Mouse (Mus musculus) spleen, adult 10 weeks (tissue): Measurements from ENCODE around the gene Dact2. TPM values are rescaled to one million over a fixed set of nuclear protein-coding genes. Genes with fewer than 3 reads are reported as not detected.

Source experiments
- polyA plus RNA-seq: library from polyadenylated mRNA; stranded (reverse); fragments of 350-450 nt; fragmentation: Illumina TruSeq; extraction: RNeasy Lipid Tissue Mini Kit (QIAGEN cat#74804); gene quantifications from one replicate; pipeline ENCODE4 v1.2.3, GENCODE M21; 2015; ENCODE audit warnings: low replicate concordance; ENCODE audit not compliant: insufficient read depth

The Dact2 gene
- not detected for polyA plus RNA-seq

DNA sequence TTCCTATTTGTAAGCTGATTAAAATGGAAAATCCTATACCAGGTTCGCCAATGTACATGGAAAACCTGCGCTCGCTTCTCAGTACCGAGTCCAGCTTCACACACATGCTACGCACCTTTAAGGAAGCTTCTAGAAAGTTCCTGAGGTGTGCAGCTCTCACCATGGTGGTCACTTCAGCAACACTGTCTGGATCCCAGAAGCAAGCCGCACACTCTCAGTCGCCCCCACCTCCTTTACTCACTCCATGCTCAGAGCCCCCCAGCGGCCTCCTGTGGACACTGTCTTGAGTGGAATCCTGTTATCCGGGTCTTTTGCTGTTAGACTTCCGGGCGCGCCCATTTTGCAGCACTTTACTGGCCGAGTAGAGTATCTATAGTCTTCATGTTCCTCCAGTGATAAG lies at the start of gene Dact2:
Gene Dact2 (minus strand): TSS at position 244 of the 400 bp plus-strand sequence.

Other genes starting within 250 kb of the Dact2 start
- gene Gm7356, start 200.6 kb downstream of the Dact2 start, polyA plus RNA-seq = not detected
- not detected for gene Gm7358, start 144.8 kb downstream of the Dact2 start, polyA plus RNA-seq
- gene Smoc2, start 75.2 kb upstream of the Dact2 start, polyA plus RNA-seq = 146 TPM